Mouse (Mus musculus) olfactory bulb, adult 2 months (tissue): ENCODE results near the gene Zfp653.

Source experiments
- CTCF ChIP-seq: fragments of 200-500 bp; IDR thresholded peaks from 2 replicates; pipeline ENCODE4 v1.5.1; 2012; ENCODE audit warnings: low read depth, mild to moderate bottlenecking, low read length, moderate library complexity; ENCODE audit not compliant: insufficient read depth
- POLR2A ChIP-seq: fragments of 200-500 bp; IDR thresholded peaks from 2 replicates; pipeline ENCODE4 v1.6.1; 2012; ENCODE audit warnings: mild to moderate bottlenecking, low read depth, low read length, moderate library complexity; ENCODE audit not compliant: insufficient read depth

DNA sequence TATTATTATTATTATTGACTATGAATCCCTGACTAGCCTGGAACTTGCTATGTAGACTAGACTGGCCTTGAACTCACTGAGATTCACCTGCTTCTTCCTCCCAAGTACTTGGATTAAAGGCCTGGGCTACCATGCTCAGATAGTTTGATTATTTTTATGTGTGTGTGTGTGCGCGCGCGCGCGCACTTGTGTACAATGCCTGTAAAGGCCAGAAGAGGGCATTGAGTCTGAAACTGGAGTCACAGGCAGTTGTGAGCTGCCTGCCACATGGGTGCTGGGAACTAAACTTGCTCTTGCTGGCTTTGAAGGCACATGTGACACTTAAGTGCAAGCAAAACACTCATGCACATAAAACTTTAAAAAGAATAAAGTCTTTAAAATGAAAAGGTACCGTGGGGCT is 18.1 kb upstream of the Zfp653 start:
- no peak for TF ChIP-seq CTCF
- TF ChIP-seq POLR2A = no peak
